Mouse (Mus musculus) heart, embryonic 12.5 days (tissue): ENCODE measurements around the gene Rbm15. TPM values are rescaled to one million over a fixed set of nuclear protein-coding genes. Genes with fewer than 3 reads are reported as not detected.

ENCODE experiments used
- ATAC-seq: fragments of 200-750 bp; cut with Nextera tagmentation; 2 replicates; pipeline ENCODE4 v1.8.0; 2017; ENCODE audit warnings: moderate TSS enrichment, moderate library complexity; ENCODE audit not compliant: insufficient number of reproducible peaks, low FRiP score
- H3K27ac ChIP-seq: fragments of 300-500 bp; sonication (generic); 2 replicates; pipeline ENCODE4 v1.5.1; 2016; ENCODE audit warnings: mild to moderate bottlenecking, moderate library complexity; ENCODE audit not compliant: poor library complexity, severe bottlenecking
- H3K27me3 ChIP-seq: fragments of 300-500 bp; sonication (generic); replicated peaks from 2 replicates; pipeline ENCODE4 v1.6.1; 2016; ENCODE audit warnings: mild to moderate bottlenecking, moderate library complexity
- H3K36me3 ChIP-seq: fragments of 300-500 bp; sonication (generic); 2 replicates; pipeline ENCODE4 v1.6.1; 2016; ENCODE audit warnings: mild to moderate bottlenecking, moderate library complexity
- H3K4me1 ChIP-seq: fragments of 300-500 bp; sonication (generic); replicated peaks from 2 replicates; pipeline ENCODE4 v1.6.1; 2016; ENCODE audit warnings: mild to moderate bottlenecking
- H3K4me2 ChIP-seq: fragments of 300-500 bp; sonication (generic); 2 replicates; pipeline ENCODE4 v1.6.1; 2016; ENCODE audit warnings: mild to moderate bottlenecking, moderate library complexity
- H3K4me3 ChIP-seq: fragments of 300-500 bp; sonication (generic); 2 replicates; pipeline ENCODE4 v1.5.1; 2016; ENCODE audit warnings: mild to moderate bottlenecking
- H3K9ac ChIP-seq: fragments of 300-500 bp; sonication (generic); 2 replicates; pipeline ENCODE4 v1.6.1; 2016; ENCODE audit warnings: mild to moderate bottlenecking, moderate library complexity
- H3K9me3 ChIP-seq: fragments of 300-500 bp; sonication (generic); replicated peaks from 2 replicates; pipeline ENCODE4 v1.6.1; 2016; ENCODE audit warnings: mild to moderate bottlenecking, moderate library complexity
- WGBS: fragments of 180-500 bp; shearing (Covaris S2); methylation state at CpG from one replicate; pipeline ENCODE4 v1.1.7; 2016; 5-methylcytosine and 5-hydroxymethylcytosine counted together
- polyA plus RNA-seq: library from polyadenylated mRNA; unstranded; fragments of >200 nt; fragmentation: Nextera tagmentation; extraction: Ambion mirVana; gene quantifications from 2 replicates; pipeline ENCODE4 v1.2.1, GENCODE M21; 2016

Rbm15 gene
- polyA plus RNA-seq = 12.8 TPM in 2 replicates

- peak; percentile 94 for ATAC-seq
- Histone ChIP-seq H3K36me3 (peaks cover 14% of the 10 kb centered on the region), H3K4me2 (peak within 1 kb of the TSS; percentile 97), H3K4me3 (peak within 1 kb of the TSS; percentile 94), H3K27ac (peak within 1 kb of the TSS; percentile 100), H3K27me3 (no peaks in the 10 kb centered on the region), H3K4me1 (peaks cover 20% of the 10 kb centered on the region), H3K9me3 (no peaks in the 10 kb centered on the region), H3K9ac (peak within 1 kb of the TSS; percentile 94)
- under 1% methylated on average over 62 of the region's 62 CpGs for whole genome bisulfite sequencing
Measured at GRCm38 (mm10) chr3:107333381-107334201, at the start of gene Rbm15. Rbm15 (minus strand) TSS chr3:107333673.

DNA sequence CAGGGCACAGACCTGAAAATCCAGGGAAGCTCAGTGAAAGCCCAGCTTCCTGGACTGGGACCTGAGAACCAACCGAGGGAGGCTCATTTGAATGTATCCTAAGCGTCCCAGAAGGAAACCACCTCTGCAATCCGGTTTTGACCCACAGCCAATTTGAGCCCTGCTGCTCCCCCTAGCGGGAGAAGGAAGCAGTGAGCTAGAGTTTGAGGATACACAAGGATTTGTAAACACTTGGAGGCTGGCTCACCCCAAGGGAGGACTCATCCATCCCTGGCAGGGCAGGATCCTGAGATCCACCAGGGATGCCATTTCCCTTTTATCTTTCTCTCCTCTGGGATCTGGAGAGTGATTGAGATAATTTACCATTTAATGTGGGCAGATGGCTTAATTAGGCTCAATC, 45.9 kb upstream of the Rbm15 start:
- no peak overlapping the region for H3K4me2 ChIP-seq
- no peaks in the 10 kb centered on the region for H3K36me3 ChIP-seq
- H3K27ac ChIP-seq = no peak overlapping the region
- peaks cover 20% of the 10 kb centered on the region; the same call in 1 of the 2 replicates for H3K4me1 ChIP-seq
- no peaks in the 10 kb centered on the region for H3K9me3 ChIP-seq
- WGBS = 10% methylated on average over 4 of the region's 4 CpGs
- no peak overlapping the region for H3K9ac ChIP-seq
- ATAC-seq = peak; percentile 22; the same call in 1 of the 2 replicates
- H3K4me3 ChIP-seq = no peak overlapping the region
- no peaks in the 10 kb centered on the region; the same call in 1 of the 2 replicates for H3K27me3 ChIP-seq

GRCm38 (mm10) chr3:107378626-107379025, 45.2 kb upstream of the Rbm15 start:
- no peak overlapping the region for H3K4me2 ChIP-seq
- H3K9ac ChIP-seq = no peak overlapping the region
- no peak for ATAC-seq
- H3K4me3 ChIP-seq = no peak overlapping the region
- peaks cover 14% of the 10 kb centered on the region; the same call in 1 of the 2 replicates for H3K4me1 ChIP-seq
- H3K27ac ChIP-seq = no peak overlapping the region
- H3K36me3 ChIP-seq = no peaks in the 10 kb centered on the region
- 57% methylated on average over 5 of the region's 5 CpGs for WGBS
- no peaks in the 10 kb centered on the region for H3K9me3 ChIP-seq
- no peaks in the 10 kb centered on the region; the same call in 1 of the 2 replicates for H3K27me3 ChIP-seq

DNA sequence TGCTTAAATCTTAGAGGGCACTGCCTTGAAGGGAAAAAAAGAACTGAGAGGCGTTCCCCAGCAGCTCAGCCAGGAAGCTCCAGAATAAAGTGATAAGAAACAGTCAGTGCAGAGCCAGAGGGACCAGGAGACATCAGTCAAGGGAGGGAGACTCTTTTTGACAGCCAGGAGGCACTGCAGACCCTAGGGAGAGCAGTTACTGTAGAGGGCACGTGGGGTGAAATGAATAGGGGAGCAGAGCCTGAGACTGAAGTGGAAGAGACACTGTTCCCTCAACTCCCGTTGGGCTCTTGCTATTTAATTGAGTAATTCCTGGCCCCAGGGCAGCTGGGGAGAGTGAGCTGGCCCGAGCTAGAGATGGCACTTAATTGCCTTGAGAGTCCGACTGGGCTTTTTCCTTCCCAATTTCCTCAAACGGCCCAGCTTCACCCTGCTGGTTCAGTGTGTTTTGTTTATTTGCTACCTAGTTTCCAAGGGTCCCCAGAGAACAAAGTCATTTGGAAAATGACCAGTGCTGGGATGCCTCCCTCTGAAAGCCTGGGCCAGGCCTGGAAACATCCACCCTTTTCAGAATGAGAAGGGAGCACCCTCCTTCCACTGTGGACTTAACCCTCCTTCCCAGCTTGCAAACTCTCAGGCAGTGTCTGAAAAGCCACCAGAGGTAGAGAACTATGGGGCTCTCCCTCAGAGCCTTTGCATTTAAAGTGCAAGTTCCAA, 41.6 kb upstream of the Rbm15 start:
- Histone ChIP-seq H3K4me1 (peaks cover 6% of the 10 kb centered on the region; the same call in 1 of the 2 replicates), H3K36me3 (no peaks in the 10 kb centered on the region), H3K9ac (no peak overlapping the region), H3K27ac (no peak overlapping the region), H3K4me3 (no peak overlapping the region), H3K27me3 (no peaks in the 10 kb centered on the region; the same call in 1 of the 2 replicates), H3K9me3 (no peaks in the 10 kb centered on the region), H3K4me2 (no peak overlapping the region)
- ATAC-seq = no peak
- 16% methylated on average over 6 of the region's 6 CpGs for WGBS

DNA sequence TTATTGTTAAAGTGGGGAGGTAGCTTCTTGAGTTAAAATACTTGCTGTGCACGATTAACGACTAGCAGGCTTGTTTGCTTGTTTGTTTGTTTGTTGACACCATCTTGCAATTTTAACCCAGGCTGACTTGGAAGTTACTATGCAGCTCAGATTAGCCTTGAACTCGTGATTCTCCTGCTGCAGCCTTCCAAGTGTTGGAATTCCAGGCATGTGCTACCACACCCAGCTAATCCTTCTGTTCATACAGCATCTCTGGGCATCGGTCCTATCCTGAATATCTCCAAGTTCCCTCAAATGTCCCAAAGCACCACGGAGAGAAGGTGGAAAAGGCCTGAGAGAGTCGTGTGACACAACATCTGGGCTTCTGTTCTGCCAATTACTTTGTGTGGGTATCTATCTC, 35.7 kb upstream of the Rbm15 start:
- Histone ChIP-seq H3K9me3 (no peaks in the 10 kb centered on the region), H3K4me2 (no peak overlapping the region), H3K4me1 (0 out of 2 replicates have a peak, but pooled peaks cover 5% of the 10 kb centered on the region), H3K27ac (no peak overlapping the region), H3K27me3 (peaks cover 27% of the 10 kb centered on the region), H3K36me3 (no peaks in the 10 kb centered on the region), H3K9ac (no peak overlapping the region), H3K4me3 (no peak overlapping the region)
- WGBS = 65% methylated on average over 6 of the region's 6 CpGs
- ATAC-seq = no peak

GRCm38 (mm10) chr3:107367938-107368599, 34.6 kb upstream of the Rbm15 start:
- Histone ChIP-seq H3K4me2 (no peak overlapping the region), H3K27me3 (peaks cover 27% of the 10 kb centered on the region), H3K9me3 (no peaks in the 10 kb centered on the region), H3K27ac (no peak overlapping the region), H3K4me3 (no peak overlapping the region), H3K4me1 (0 out of 2 replicates have a peak, but pooled peaks cover 5% of the 10 kb centered on the region), H3K36me3 (no peaks in the 10 kb centered on the region), H3K9ac (no peak overlapping the region)
- ATAC-seq = no peak
- 78% methylated on average over 8 of the region's 8 CpGs for WGBS

GRCm38 (mm10) chr3:107365341-107365740, 31.9 kb upstream of the Rbm15 start:
- no peak for ATAC-seq
- WGBS = 78% methylated on average over 4 of the region's 4 CpGs
- Histone ChIP-seq H3K9me3 (no peaks in the 10 kb centered on the region), H3K4me3 (no peak overlapping the region), H3K27me3 (peaks cover 27% of the 10 kb centered on the region), H3K27ac (no peak overlapping the region), H3K9ac (no peak overlapping the region), H3K36me3 (no peaks in the 10 kb centered on the region), H3K4me2 (no peak overlapping the region), H3K4me1 (peaks cover 9% of the 10 kb centered on the region; the same call in 1 of the 2 replicates)

DNA sequence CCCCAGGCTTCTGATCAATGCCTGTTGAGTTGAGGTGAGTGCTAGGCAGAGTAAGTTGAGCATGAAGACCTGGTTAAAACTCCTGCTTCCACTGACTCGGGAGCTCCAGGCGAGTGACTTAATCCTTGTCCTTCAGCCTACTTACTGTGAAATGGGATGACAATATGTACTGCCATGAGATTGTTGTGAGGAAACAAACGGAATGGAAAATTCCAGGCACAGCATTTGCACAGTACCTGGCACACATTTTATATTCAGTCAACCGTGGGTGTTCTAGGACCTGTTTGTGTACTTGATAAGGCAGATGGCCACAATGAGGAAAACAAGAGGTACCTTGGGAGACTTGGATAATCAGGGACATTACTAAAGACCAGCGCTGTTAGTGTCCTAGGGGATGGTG, 29.9 kb upstream of the Rbm15 start:
- WGBS = 69% methylated on average over 5 of the region's 5 CpGs
- H3K4me2 ChIP-seq = no peak overlapping the region
- no peak overlapping the region for H3K9ac ChIP-seq
- no peaks in the 10 kb centered on the region for H3K36me3 ChIP-seq
- H3K4me1 ChIP-seq = peaks cover 14% of the 10 kb centered on the region
- no peaks in the 10 kb centered on the region for H3K9me3 ChIP-seq
- ATAC-seq = no peak
- H3K27me3 ChIP-seq = peaks cover 20% of the 10 kb centered on the region
- no peak overlapping the region for H3K27ac ChIP-seq
- H3K4me3 ChIP-seq = no peak overlapping the region

- Histone ChIP-seq H3K4me2 (no peak overlapping the region), H3K9me3 (no peaks in the 10 kb centered on the region), H3K27ac (no peak overlapping the region), H3K27me3 (0 out of 2 replicates have a peak, but pooled peaks cover 2% of the 10 kb centered on the region), H3K4me3 (no peak overlapping the region), H3K9ac (no peak overlapping the region), H3K4me1 (peaks cover 9% of the 10 kb centered on the region), H3K36me3 (no peaks in the 10 kb centered on the region)
- WGBS = 61% methylated on average over 4 of the region's 4 CpGs
- ATAC-seq = no peak
Measured at GRCm38 (mm10) chr3:107360341-107360740, 26.9 kb upstream of the Rbm15 start.

GRCm38 (mm10) chr3:107357700-107358234, 24.3 kb upstream of the Rbm15 start:
- H3K4me3 ChIP-seq = no peak overlapping the region
- H3K4me1 ChIP-seq = peaks cover 9% of the 10 kb centered on the region
- WGBS = 65% methylated on average over 3 of the region's 3 CpGs
- H3K9ac ChIP-seq = no peak overlapping the region
- no peak for ATAC-seq
- no peaks in the 10 kb centered on the region for H3K36me3 ChIP-seq
- no peak overlapping the region for H3K27ac ChIP-seq
- H3K27me3 ChIP-seq = no peaks in the 10 kb centered on the region
- H3K9me3 ChIP-seq = no peaks in the 10 kb centered on the region
- H3K4me2 ChIP-seq = no peak overlapping the region
